Mouse (Mus musculus) inflammation-experienced regulatory T-cells, adult 6 months (primary cell): ENCODE data around the gene Ascl1. TPM values are rescaled to one million over a fixed set of nuclear protein-coding genes. Genes with fewer than 3 reads are reported as not detected.

Source experiments
- ATAC-seq: one replicate; pipeline ENCODE4 v1.8.0; 2017
- polyA plus RNA-seq, 3 experiments: library from polyadenylated mRNA; unstranded; fragments of 100-300 nt; shearing (Covaris generic); gene quantifications; one replicate each; pipeline ENCODE4 v1.2.1; 2017

Ascl1 gene
- polyA plus RNA-seq, 3 experiments from 2014 or later: not detected

DNA sequence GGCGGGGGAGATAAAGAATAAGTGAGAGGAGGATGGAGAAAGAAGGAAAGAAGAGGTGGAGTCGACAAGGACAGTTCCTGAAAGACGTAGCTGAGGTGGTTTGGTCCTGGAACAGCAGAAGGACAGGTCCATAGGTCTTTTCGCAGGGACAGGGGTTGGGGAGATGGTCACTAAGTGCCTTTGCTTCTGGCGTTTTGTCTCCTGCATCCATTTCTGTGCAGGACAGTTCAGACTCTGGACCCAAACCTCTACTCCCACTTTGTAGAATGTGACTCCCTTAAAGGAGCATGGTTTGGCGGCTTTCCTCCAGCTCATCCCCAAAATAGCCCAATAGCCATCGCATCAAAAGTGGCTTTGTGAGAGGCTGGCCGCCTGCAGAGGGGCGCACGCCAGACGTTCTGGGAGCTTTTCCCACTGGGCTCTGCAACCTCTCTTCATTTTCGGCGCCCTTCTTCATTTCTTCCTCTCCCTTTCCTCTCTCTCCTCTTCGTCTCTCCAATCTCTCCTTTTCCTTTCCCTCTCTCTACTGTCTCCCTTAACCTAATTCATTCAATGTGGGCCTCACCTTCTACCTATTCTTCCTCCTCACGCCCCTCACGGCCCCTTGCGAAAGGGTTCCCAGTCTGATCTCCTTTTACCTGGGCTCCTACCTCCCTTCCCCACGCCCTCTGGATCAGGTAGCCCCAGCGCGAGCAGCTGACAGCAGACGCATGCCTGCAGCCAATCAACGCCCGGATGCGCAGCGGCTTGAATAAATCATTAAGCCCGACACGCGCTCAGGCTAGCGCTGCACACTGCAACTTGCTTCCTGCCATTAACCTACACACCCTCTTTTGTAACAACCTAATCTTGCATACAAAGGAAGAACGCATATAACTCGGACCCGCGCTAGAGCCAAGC lies 7.5 kb downstream of the Ascl1 start:
- no peak for ATAC-seq

DNA sequence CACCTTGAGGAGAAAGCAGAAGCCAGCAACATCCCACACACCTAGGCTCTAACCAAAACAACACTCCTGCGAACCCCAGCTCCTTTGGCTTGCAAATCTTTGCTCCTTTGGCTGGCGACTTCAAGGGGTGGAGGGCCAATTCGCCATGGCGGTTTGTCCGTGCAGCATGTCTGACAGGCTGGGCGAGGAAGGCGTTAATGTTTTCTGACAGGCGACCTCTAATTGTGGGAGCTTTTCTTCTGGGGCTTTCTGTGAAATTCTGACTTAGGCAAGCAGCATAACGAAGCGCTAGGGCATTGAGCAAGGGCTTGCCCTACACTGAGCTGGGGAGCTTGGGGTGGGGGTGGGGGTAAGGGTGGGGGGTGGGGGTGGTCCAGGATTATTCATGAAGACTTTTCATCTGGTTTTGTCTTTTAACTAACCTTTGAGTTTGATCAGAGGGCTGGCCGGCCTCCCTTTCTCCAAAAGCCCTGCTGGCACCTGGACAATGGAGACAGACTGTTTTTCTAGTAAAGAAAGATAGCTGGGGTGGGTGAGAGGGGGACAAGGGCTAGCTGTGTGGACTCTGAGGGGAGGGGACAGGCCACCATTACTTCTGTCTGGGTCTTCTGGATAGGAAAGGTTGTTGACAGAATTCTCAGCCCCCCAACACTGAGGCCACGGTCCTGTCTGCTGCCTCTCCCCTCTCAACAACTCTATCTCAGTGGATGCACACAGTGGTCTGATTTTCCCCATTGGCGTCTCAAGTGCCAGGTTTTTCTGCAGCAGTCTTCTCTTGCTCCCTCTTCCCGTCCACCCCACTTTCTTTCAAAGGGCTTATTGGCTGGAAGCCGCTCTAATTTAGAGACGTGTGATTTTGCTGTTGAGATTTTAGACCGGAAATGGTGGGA lies 8.4 kb downstream of the Ascl1 start:
- no peak for ATAC-seq

DNA sequence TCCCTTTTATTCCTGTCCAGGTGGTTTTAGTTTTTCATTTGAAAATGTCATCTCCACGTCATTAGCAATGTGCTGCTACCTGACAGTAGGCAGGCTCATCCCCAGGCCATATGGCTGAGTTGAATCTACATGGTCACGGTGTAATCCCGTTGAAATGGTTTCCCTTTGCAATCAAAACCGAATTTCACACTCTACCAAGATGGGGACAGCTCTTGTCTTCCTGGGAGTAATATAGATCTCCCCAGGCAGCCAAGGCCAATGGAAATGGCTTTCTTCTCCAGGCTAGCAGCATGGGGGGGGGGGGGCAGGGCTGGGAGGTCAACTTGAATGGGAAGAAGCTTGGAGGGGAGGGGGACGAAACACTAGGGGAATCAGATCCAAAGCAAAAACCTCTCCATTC lies 15.6 kb downstream of the Ascl1 start:
- no peak for ATAC-seq

DNA sequence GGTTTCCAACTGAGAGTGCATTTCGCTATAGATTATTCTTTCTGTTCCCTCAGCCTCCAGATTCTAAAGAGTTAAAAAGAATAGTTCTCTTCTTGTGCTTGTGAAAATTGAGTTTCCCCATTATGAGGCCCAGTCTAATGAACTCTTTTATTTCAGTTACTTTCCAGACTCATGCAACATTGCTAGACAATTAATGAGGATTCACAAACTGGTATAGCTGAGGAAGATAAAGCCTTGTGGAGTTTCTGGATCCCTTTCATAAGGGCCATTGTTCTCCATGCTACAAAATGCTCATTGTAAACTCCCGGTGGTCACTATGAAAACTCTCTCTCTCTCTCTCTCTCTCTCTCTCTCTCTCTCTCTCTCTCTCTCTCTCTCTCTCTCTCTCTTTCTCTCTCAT lies 18.5 kb downstream of the Ascl1 start:
- no peak for ATAC-seq

- ATAC-seq: no peak
These were observed 19.9 kb downstream of the Ascl1 start for GRCm38 (mm10) chr10:87473475-87474131.

- no peak for ATAC-seq
These were observed 42.7 kb downstream of the Ascl1 start for GRCm38 (mm10) chr10:87450777-87451176.

- ATAC-seq: no peak
These were observed 44.1 kb downstream of the Ascl1 start for GRCm38 (mm10) chr10:87449368-87449767.

DNA sequence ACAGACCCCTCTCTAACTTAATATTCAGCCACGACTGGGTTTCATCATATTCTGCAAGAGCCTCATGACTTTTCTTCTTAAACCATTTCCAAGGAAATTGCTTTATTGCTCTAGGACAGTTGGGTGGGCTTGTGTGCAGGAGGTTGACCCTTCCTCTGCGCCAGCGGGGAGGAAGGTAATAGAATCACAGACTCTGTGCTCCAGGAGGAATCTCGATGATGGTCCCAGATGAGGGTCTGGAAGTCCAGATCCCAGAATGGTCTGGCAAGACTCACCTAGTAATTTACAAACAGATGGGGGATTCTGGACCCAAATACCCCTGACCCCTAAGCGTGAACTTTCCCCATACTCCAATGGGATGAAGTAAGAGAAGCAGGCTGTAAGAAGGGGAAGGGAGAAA lies 45.2 kb downstream of the Ascl1 start:
- ATAC-seq: no peak

DNA sequence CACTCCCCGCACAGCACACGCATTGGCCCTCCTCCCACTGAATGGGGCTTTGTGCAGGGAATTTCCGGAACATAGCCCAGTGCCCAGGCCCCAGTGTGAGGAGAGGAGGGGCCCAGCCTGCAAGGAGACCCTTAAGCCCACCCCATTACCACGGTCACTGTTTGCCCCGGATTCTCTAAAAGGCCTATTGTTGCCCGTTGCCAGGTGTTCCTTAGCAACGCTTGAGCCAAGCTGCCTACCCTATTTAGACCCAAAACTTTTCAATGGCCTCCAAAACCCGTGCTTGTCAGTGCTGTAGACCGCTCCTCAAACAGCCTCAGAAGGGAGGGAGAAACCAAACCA lies 45.7 kb downstream of the Ascl1 start:
- no peak for ATAC-seq

GRCm38 (mm10) chr10:87446829-87447753 lies 46.4 kb downstream of the Ascl1 start:
- ATAC-seq: no peak

- ATAC-seq: no peak
These were observed 47.2 kb downstream of the Ascl1 start for GRCm38 (mm10) chr10:87446139-87446828.

Other genes starting within 250 kb of the Ascl1 start
- gene Pah, start 28.1 kb upstream of the Ascl1 start, polyA plus RNA-seq: not detected